Mouse (Mus musculus) heart, adult 2 months (tissue): ENCODE results near the gene Borcs5. TPM values are rescaled to one million over a fixed set of nuclear protein-coding genes. Genes with fewer than 3 reads are reported as not detected.

Experiments used
- DNase-seq, 2 experiments: peaks; one replicate each; pipeline ENCODE4 v3.0.0; 2021
- H3K27ac ChIP-seq: fragments of 200-600 bp; 2 replicates; pipeline ENCODE4 v1.8.1; 2022
- H3K27me3 ChIP-seq: fragments of 200-500 bp; 2 replicates; pipeline ENCODE4 v1.6.1; 2012; ENCODE audit warnings: mild to moderate bottlenecking, low read length, inconsistent platforms, mixed read lengths; ENCODE audit not compliant: control insufficient read depth, insufficient read depth
- H3K36me3 ChIP-seq: fragments of 200-500 bp; 2 replicates; pipeline ENCODE4 v1.6.1; 2012; ENCODE audit warnings: low read length, inconsistent platforms; ENCODE audit not compliant: control insufficient read depth, insufficient read depth
- H3K4me1 ChIP-seq: fragments of 200-500 bp; 2 replicates; pipeline ENCODE4 v1.6.1; 2011; ENCODE audit warnings: low read length; ENCODE audit not compliant: control insufficient read depth, insufficient read depth
- H3K4me3 ChIP-seq: fragments of 200-600 bp; 2 replicates; pipeline ENCODE4 v1.8.1; 2022
- H3K79me2 ChIP-seq: fragments of 200-500 bp; replicated peaks from 2 replicates; pipeline ENCODE4 v1.6.1; 2012; ENCODE audit warnings: mild to moderate bottlenecking, inconsistent platforms, low read length, moderate library complexity, mixed read lengths; ENCODE audit not compliant: control insufficient read depth, insufficient read depth
- H3K9ac ChIP-seq: fragments of 200-500 bp; 2 replicates; pipeline ENCODE4 v1.6.1; 2012; ENCODE audit warnings: low read depth, mild to moderate bottlenecking, control low read depth, inconsistent platforms, low read length, mixed read lengths
- CTCF ChIP-seq: fragments of 200-600 bp; IDR thresholded peaks from 2 replicates; pipeline ENCODE4 v1.8.1; 2022; ENCODE audit warnings: antibody characterized with exemption, mild to moderate bottlenecking, moderate library complexity
- EP300 ChIP-seq: fragments of 200-500 bp; IDR thresholded peaks from 2 replicates; pipeline ENCODE4 v1.6.1; 2011; ENCODE audit warnings: low read depth, low read length, control low read depth; ENCODE audit not compliant: insufficient read depth
- POLR2A ChIP-seq: fragments of 200-500 bp; IDR thresholded peaks from 2 replicates; pipeline ENCODE4 v1.6.1; 2011; ENCODE audit warnings: mild to moderate bottlenecking, low read depth, low read length, control low read depth; ENCODE audit not compliant: insufficient read depth
- whole genome bisulfite sequencing: fragments of 180-500 bp; shearing (Covaris S2); methylation state at CpG from one replicate; pipeline ENCODE4 v1.1.7; 2018; 5-methylcytosine and 5-hydroxymethylcytosine counted together
- intact Hi-C: fragments of 180-260 bp; cut with DNase I; formaldehyde crosslinking; loops from one replicate; pipeline ENCODE4 v1.15.1; 2025
- polyA plus RNA-seq: library from polyadenylated mRNA; depleted of rRNA; stranded (reverse); fragments of >200 nt; gene quantifications from 2 replicates; pipeline ENCODE4 v1.2.3, GENCODE M21; 2012
- total RNA-seq, 2 experiments: library from RNA; stranded (reverse); gene quantifications; 2 replicates each; pipeline ENCODE4 v1.2.3; 2021

Borcs5 gene
- total and polyA plus RNA-seq, 3 experiments = 9.9 to 11.5 (median 10.5) TPM

- H3K79me2 ChIP-seq = no peaks in the 10 kb centered on the region
- intact Hi-C loops = no loop called here
- H3K4me1 ChIP-seq = peaks cover 1% of the 10 kb centered on the region; the same call in 1 of the 2 replicates
- H3K27me3 ChIP-seq = no peaks in the 10 kb centered on the region
- H3K27ac ChIP-seq = no peak overlapping the region
- H3K36me3 ChIP-seq = no peaks in the 10 kb centered on the region
- DNase-seq = no peak
- TF ChIP-seq CTCF (no peak), EP300 (no peak), POLR2A (no peak)
- no peak overlapping the region for H3K9ac ChIP-seq
- no peak overlapping the region for H3K4me3 ChIP-seq
- 30% methylated on average over 3 of the region's 3 CpGs for WGBS
Measured at GRCm38 (mm10) chr6:134601766-134602165, 37.5 kb upstream of the Borcs5 start.

DNA sequence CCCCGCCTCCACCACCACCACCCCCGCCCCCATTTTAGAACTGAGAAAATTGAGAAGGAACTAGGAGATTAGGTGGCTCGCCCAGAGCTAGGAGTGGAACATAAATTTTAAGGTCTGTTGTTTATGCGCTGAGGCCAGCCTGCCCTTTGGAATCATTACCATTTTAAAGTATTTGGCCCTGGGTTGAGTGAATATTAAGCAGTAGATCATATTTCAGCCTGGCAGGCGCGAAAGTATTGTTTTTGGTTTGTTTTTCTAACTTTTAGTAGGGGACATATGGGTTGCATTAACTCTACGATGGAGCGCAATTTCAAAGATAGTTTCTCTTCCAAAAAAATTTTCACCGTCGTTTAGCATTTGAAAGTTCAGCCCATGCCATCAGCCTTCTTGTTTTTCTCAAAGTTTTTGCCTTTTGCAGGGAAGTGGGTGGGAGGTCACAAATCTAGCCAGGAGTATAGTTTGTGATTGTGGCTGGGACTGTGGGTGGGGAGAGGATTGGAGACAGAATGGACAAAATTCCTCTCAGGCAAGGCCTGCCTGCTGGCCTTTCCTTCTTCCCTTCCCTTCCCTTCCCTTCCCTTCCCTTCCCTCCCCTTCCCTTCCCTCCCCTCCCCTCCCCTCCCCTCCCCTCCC, 36.8 kb upstream of the Borcs5 start:
- H3K4me3 ChIP-seq = no peak overlapping the region
- H3K27me3 ChIP-seq = no peaks in the 10 kb centered on the region
- peaks cover 3% of the 10 kb centered on the region; the same call in 1 of the 2 replicates for H3K4me1 ChIP-seq
- H3K79me2 ChIP-seq = no peaks in the 10 kb centered on the region
- no peaks in the 10 kb centered on the region for H3K36me3 ChIP-seq
- intact Hi-C loops = no loop called here
- DNase-seq = no peak
- 59% methylated on average over 10 of the region's 10 CpGs for WGBS
- H3K9ac ChIP-seq = no peak overlapping the region
- TF ChIP-seq CTCF (no peak), EP300 (no peak), POLR2A (no peak)
- H3K27ac ChIP-seq = no peak overlapping the region

DNA sequence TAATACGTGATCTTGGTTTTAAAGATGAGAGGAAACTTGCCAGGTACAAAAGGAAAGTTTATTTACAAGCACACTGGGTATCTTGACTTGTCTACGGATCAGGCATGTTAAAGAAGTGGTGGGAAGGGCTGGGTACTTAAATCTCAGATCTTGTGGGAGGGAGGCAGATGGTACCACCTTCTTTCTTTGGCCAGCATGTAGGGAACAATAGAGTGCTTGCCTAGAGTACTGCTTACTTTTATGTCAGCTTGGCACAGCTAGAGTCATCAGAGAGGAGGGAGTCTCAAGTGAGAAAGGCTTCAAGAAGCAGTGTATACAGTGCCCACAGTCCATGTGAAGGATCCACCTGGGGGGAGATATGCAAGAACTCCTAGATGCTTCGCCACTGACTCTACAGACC, 34.1 kb upstream of the Borcs5 start:
- no peak overlapping the region for H3K4me3 ChIP-seq
- H3K27ac ChIP-seq = no peak overlapping the region
- DNase-seq = no peak
- no peaks in the 10 kb centered on the region for H3K36me3 ChIP-seq
- peaks cover 3% of the 10 kb centered on the region; the same call in 1 of the 2 replicates for H3K4me1 ChIP-seq
- no peaks in the 10 kb centered on the region for H3K27me3 ChIP-seq
- intact Hi-C loops = loop anchor here (5.0 kb wide), 2 partner anchors 38 to 108 kb away; partner anchors contain the start of gene Lrp6
- no peaks in the 10 kb centered on the region for H3K79me2 ChIP-seq
- WGBS = 96% methylated on average over 3 of the region's 3 CpGs
- H3K9ac ChIP-seq = no peak overlapping the region
- TF ChIP-seq CTCF (no peak), EP300 (no peak), POLR2A (no peak)

- peaks cover 3% of the 10 kb centered on the region; the same call in 1 of the 2 replicates for H3K4me1 ChIP-seq
- DNase-seq = no peak
- intact Hi-C loops = loop anchor here (2.0 to 5.0 kb wide), 4 partner anchors 39 to 182 kb away; partner anchors contain the start of gene Lrp6
- 50% methylated on average over 6 of the region's 6 CpGs for WGBS
- no peak overlapping the region for H3K27ac ChIP-seq
- H3K79me2 ChIP-seq = no peaks in the 10 kb centered on the region
- H3K9ac ChIP-seq = no peak overlapping the region
- TF ChIP-seq EP300 = no peak
- TF ChIP-seq POLR2A = no peak
- no peak for TF ChIP-seq CTCF
- no peak overlapping the region for H3K4me3 ChIP-seq
- no peaks in the 10 kb centered on the region for H3K27me3 ChIP-seq
- H3K36me3 ChIP-seq = no peaks in the 10 kb centered on the region
Measured at GRCm38 (mm10) chr6:134606540-134606939, 32.8 kb upstream of the Borcs5 start.

- Histone ChIP-seq H3K36me3 (no peaks in the 10 kb centered on the region), H3K79me2 (no peaks in the 10 kb centered on the region), H3K27ac (no peak overlapping the region), H3K9ac (no peak overlapping the region), H3K4me3 (no peak overlapping the region), H3K4me1 (peaks cover 3% of the 10 kb centered on the region; the same call in 1 of the 2 replicates), H3K27me3 (no peaks in the 10 kb centered on the region)
- DNase-seq = peak in 1 of 2 experiments; percentile 34
- 58% methylated on average over 9 of the region's 9 CpGs for WGBS
- TF ChIP-seq CTCF (peak; percentile 80), EP300 (no peak), POLR2A (no peak)
- intact Hi-C loops = loop anchor here (2.0 to 5.0 kb wide), 4 partner anchors 40 to 182 kb away; partner anchors contain the start of gene Lrp6
Measured at GRCm38 (mm10) chr6:134606949-134607746, 32.2 kb upstream of the Borcs5 start.

DNA sequence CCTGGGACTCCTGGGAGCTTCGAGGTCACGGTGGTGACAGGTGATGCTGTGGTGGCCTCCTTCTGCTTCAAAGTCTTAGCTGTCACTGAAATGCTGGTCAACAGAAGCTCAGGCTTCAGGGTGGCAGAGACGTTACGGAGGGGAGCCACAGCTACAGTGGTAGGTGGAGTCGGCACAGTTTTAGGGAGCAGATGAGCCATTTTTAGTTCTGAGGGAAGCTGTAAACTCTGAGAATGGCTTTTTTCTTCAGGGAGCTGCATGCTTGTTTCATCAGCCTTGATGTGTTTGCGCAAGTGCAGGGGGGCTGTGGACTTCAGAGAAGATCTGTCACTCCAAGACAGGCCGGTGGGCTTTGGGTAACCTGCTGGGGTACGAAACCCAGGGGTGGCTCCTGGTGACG, 28.9 kb upstream of the Borcs5 start:
- no peaks in the 10 kb centered on the region for H3K27me3 ChIP-seq
- H3K27ac ChIP-seq = no peak overlapping the region
- peaks cover 3% of the 10 kb centered on the region; the same call in 1 of the 2 replicates for H3K4me1 ChIP-seq
- H3K4me3 ChIP-seq = no peak overlapping the region
- no peak for DNase-seq
- H3K79me2 ChIP-seq = no peaks in the 10 kb centered on the region
- no peak overlapping the region for H3K9ac ChIP-seq
- TF ChIP-seq CTCF = no peak
- TF ChIP-seq POLR2A = no peak
- no peak for TF ChIP-seq EP300
- intact Hi-C loops = loop anchor here (10.0 kb wide), 1 partner anchor 646 kb away; no protein-coding TSS in a partner anchor
- 92% methylated on average over 9 of the region's 9 CpGs for WGBS
- no peaks in the 10 kb centered on the region for H3K36me3 ChIP-seq
